Mouse (Mus musculus): ENCODE measurements around the gene Slc2a1.

Gene Slc2a1

GRCm38 (mm10) chr4:119098216-119099210 is 10.0 kb upstream of the Slc2a1 start:
- DNase-seq (ENCODE audit: low read depth, low spot score), result peak; percentile 22

- DNase-seq (ENCODE audit: low read depth, low spot score), result no peak
These were observed 7.1 kb upstream of the Slc2a1 start for GRCm38 (mm10) chr4:119101392-119101791.

GRCm38 (mm10) chr4:119102350-119103126 is 6.0 kb upstream of the Slc2a1 start:
- peak; percentile 83 for DNase-seq (ENCODE audit: low read depth, low spot score)

DNA sequence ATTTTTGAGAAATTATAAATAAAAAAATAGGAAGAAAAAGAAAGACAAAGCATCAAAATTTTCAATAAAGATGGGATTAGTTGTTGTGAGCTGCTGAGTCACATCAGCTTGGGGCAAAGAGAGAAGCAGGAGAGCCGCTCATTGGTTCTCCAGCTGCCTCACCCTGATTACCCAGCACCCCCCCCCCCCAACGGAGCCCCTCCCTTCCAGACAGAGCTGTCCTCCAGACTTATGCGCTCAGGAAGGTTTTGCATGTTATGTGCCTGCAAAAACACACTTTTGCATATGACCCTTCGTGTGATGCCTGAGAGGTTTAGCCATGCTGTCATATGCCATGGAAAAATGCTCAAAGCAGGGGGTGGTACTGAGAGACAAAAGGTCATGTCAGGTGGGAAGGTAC is 3.7 kb upstream of the Slc2a1 start:
- DNase-seq (ENCODE audit: low read depth, low spot score), result no peak

DNA sequence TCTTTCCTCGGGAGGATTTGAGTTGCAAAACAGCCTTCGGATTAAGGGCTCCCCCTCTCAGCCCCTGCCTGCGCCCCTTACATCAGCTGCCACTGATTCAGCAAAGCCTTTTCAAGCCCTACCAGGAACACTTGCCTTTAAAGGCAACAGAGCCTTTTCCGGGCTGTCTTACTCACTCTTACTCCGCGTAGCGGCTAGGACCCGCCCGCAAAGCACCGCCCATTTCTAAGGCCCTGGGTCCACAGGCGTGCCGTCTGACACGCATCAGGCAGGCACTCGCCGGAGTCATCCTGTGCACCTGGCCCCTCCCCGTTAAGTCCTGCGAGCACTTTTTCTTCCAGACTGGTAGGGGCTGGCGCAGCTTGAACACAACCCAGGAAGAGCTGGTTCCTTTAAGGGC is 2.8 kb upstream of the Slc2a1 start:
- peak; percentile 83 for DNase-seq (ENCODE audit: low read depth, low spot score)

DNA sequence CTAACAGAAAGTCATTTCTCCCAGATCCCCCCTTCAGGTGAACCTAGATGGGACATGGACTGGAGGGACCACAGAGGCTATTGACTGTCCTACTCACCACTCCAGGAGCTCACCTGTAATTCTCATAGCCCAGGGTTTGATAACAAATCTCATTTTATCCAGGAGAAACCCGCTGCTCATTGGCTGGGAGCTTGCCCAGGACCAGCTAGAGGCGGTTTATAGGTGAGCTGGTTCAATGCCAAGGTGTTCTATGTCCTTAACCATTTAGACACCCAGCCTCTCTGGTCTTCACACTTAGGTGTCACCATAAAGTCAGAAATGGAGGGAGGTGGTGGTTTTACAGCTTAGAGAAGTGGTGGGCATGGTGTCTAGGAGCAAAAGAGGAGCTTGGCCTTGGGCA is 644 bp upstream of the Slc2a1 start:
- DNase-seq (ENCODE audit: low read depth, low spot score), result no peak

DNA sequence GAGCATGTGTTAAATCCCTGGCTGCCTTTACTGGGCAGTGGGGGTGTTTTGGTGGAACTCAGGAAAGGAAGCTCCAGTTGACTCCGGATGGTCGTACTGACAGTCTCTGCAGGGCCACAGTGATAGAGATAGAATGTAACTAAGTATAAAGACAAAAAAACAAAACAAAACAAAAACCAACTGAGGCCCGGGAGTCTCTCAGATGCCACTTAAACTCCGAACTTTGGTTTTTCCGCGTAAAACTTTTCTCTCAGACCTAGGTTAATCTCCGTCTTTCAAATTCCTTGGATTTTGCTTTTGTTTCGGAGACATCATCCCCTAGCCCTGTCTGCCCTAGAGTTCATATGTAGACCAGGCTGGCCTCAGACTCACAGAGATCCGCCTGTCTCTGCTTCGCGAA is 1.1 kb downstream of the Slc2a1 start:
- no peak for DNase-seq (ENCODE audit: low read depth, low spot score)

GRCm38 (mm10) chr4:119110512-119110911 is 2.0 kb downstream of the Slc2a1 start:
- DNase-seq (ENCODE audit: low read depth, low spot score), result no peak

DNA sequence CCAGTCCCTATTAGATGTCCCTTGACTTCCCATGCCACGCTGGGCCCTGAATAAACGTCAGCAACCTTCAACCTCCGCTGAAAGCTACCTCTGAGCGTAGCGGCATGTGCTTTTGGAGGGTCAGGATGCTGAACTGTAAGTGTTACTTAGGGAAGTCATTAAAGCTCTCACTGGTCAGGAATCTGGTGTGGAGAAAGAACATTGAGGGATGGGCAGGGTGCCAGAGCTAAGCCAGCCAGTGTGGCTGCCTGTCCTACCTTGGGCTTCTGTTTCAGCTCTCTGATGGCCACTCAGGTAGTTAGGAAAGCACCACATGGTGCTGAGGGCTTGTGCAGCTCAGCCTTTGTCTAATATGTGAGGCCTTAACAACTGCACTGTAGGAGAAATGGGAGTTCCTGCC is 2.9 kb downstream of the Slc2a1 start:
- no peak for DNase-seq (ENCODE audit: low read depth, low spot score)

DNA sequence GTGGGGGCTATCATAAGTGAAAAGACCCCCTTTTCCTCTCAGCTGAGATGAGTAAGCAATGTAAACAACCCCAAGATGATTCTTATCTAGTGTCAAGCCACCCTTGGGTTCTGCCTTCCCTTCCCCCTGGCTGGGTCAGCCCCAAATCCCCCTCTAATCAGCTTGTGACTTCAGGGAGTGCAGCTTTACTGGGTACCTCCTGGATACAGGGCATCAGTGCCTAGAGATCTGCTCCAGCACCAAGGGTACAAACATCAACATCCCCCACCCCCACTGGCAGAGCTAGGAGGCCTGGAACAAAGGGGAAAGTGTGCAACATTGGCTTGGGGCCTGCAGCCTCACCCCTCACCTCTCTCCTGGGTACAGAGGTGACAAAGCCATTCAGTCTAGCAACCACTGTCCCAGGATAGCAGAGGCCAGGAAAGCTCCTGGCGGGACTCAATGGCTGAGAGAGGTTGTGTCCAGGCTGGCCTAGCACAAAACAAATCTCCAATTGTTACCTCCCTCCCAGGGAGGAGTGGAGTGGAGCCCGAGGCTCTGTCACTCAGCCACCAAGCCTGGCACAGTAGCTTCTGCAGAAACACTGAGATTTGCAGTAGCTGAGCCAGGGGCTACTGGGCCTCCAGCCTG is 3.9 kb downstream of the Slc2a1 start:
- DNase-seq (ENCODE audit: low read depth, low spot score), result no peak

GRCm38 (mm10) chr4:119115611-119116070 is 7.1 kb downstream of the Slc2a1 start:
- no peak for DNase-seq (ENCODE audit: low read depth, low spot score)

GRCm38 (mm10) chr4:119116336-119116735 is 7.8 kb downstream of the Slc2a1 start:
- DNase-seq (ENCODE audit: low read depth, low spot score), result no peak

GRCm38 (mm10) chr4:119117571-119117970 is 9.1 kb downstream of the Slc2a1 start:
- no peak for DNase-seq (ENCODE audit: low read depth, low spot score)

DNA sequence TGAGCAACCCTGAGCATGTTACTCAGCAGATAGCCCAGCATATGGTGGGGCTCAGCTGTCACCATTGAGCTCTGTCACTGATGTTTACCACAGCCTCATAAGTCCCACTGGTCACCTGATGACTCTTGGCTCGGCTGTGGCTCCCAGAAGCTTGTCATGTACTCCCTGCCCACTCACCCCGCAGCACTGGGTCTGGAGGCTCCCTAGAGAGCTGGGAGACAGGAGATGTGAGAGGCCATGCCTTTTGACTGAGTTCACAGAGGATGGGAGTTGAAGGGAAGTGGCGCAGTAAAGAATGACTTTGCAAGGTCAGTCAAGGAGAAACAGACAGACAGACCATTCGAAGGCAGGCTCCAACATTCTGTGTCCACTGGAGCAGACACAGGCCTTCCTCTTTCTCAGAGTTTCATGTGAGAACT is 10.2 kb downstream of the Slc2a1 start:
- DNase-seq (ENCODE audit: low read depth, low spot score), result no peak

DNA sequence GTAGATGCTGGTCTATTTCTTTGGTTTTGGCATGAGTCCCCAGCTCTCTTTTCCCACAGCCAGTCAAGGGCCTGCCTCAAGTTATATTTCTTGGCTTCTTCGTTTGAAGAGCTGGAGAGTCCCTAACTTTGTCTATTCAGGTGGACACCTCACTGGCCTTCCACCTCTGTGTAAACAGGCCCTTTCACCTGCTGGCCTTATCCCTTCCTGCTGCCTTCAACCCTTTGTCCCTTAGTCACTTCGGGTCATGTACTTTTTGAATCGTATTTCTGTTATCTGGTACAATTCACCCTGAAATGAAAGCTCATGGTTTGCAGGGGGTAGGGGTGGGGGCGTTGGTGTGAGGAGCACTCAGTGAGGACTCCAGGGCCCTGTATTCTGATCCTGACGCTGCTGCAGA is 10.8 kb downstream of the Slc2a1 start:
- no peak for DNase-seq (ENCODE audit: low read depth, low spot score)

- DNase-seq (ENCODE audit: low read depth, low spot score), result no peak
These were observed 11.6 kb downstream of the Slc2a1 start for GRCm38 (mm10) chr4:119120095-119120494.

DNA sequence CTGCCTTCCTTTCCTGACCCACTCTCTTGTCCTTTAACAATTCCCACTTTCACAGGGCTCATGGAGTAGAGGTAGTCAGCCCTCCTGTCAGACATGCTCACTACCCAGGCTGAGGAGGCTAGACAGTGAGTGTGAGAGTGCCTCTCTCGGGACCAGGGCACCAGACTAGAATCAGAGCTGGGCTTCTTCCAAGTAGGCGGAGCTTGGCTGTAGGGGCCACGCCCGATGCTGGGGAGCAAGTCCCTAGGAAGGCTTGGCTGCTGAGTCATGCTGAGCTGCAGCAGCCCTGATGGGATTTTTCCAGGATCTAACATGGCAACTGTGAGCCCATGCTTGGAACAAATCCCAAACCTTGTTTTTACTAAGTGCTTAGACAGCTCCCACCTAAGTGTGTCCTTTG is 12.7 kb downstream of the Slc2a1 start:
- DNase-seq (ENCODE audit: low read depth, low spot score), result peak; percentile 99

GRCm38 (mm10) chr4:119124771-119125273 is 16.3 kb downstream of the Slc2a1 start:
- peak; percentile 46 for DNase-seq (ENCODE audit: low read depth, low spot score)

DNA sequence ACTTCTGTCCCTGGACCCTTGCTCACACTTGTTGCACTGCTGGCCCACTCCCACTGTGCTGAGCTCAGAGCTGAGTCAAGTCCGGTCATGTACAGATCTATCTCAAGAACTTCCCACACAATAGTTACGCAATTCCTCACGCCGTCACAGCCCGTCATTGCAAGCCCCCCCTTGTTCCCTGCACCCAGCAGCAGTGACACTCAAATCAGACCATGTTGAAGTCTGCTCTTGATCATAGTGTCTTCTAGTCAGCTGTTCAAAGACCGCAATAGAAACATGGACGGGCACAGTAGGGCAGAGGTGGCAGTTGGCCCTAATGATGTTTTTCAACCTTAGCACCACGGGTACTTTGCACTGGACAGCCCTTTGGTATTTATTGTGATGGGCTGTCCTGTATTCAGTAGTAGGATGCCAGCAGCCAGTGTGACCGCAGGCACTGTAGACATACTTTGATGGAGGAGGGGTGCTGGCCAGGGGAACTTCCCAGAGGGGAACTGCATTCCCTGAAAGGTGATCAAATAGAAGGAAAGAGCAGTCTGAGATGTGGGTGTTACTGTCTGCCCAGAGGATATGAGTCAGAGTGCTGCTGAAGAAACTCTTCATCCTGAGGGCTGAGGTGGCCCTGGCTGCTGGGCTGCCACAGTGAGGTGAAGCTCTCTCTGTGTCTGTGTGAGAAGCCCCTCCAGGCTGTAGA is 17.2 kb downstream of the Slc2a1 start:
- peak; percentile 93 for DNase-seq (ENCODE audit: low read depth, low spot score)

GRCm38 (mm10) chr4:119127229-119127628 is 18.7 kb downstream of the Slc2a1 start:
- DNase-seq (ENCODE audit: low read depth, low spot score), result no peak

- no peak for DNase-seq (ENCODE audit: low read depth, low spot score)
These were observed 20.0 kb downstream of the Slc2a1 start for GRCm38 (mm10) chr4:119128547-119128946.

All from 3T3-L1 (cell line).